ENCODE assay signal across 20 mouse cellular contexts in genomic region chr13:52116241-52116640, GRCm38 (mm10).
DNase-seq lines count a peak whose midpoint lies in the region; ATAC-seq and TF ChIP-seq lines count a peak whose summit lies in the region.
"Had no signal": no experiment of that assay in that cellular context is flagged by ENCODE, and none has a peak within 500 bp of the region (broad histone marks: within the 10 kb centered on the region; RNA-seq: fewer than 3 reads in every experiment).

No protein-coding gene starts in this region.

- no peaks in the 10 kb centered on the region for H3K27me3 ChIP-seq in hindbrain, postnatal 0 days (ENCODE audit: insufficient read depth, low read length)
- peaks cover 23% of the 10 kb centered on the region for H3K27me3 ChIP-seq in hindbrain, embryonic 13.5 days
- H3K27me3 ChIP-seq in midbrain, embryonic 14.5 days (ENCODE audit: control insufficient read depth, insufficient read depth, low read length) = no peaks in the 10 kb centered on the region
- peaks cover 16% of the 10 kb centered on the region for H3K27me3 ChIP-seq in midbrain, embryonic 13.5 days
- no peaks in the 10 kb centered on the region for H3K27me3 ChIP-seq in embryonic facial prominence, embryonic 14.5 days (replicated peaks; ENCODE audit: control insufficient read depth, insufficient read depth, low read length)
- H3K27me3 ChIP-seq: CH12.LX; forebrain, embryonic 15.5 days; hindbrain, embryonic 15.5 days had no signal

- peaks cover 17% of the 10 kb centered on the region for H3K4me1 ChIP-seq in hindbrain, postnatal 0 days (ENCODE audit: insufficient read depth, low read length)
- peaks cover 26% of the 10 kb centered on the region for H3K4me1 ChIP-seq in hindbrain, embryonic 13.5 days (replicated peaks)
- no peaks in the 10 kb centered on the region; the same call in 1 of the 2 replicates for H3K4me1 ChIP-seq in midbrain, embryonic 14.5 days (ENCODE audit: control insufficient read depth, insufficient read depth, low read length)
- H3K4me1 ChIP-seq in midbrain, embryonic 13.5 days (replicated peaks) = peaks cover 7% of the 10 kb centered on the region; the same call in 1 of the 2 replicates
- peaks cover 10% of the 10 kb centered on the region for H3K4me1 ChIP-seq in embryonic facial prominence, embryonic 14.5 days (ENCODE audit: control insufficient read depth, insufficient read depth, low read length)

- 36% methylated on average over 4 of the region's 4 CpGs for WGBS in hindbrain, postnatal 0 days
- 54% methylated on average over 4 of the region's 4 CpGs for WGBS in hindbrain, embryonic 13.5 days
- WGBS in midbrain, embryonic 14.5 days = 62% methylated on average over 4 of the region's 4 CpGs
- 78% methylated on average over 4 of the region's 4 CpGs for WGBS in midbrain, embryonic 13.5 days
- WGBS in embryonic facial prominence, embryonic 14.5 days = 43% methylated on average over 4 of the region's 4 CpGs

- no peaks in the 10 kb centered on the region for H3K9me3 ChIP-seq in hindbrain, postnatal 0 days (ENCODE audit: low read length)
- H3K9me3 ChIP-seq in hindbrain, embryonic 13.5 days = no peaks in the 10 kb centered on the region
- no peaks in the 10 kb centered on the region for H3K9me3 ChIP-seq in midbrain, embryonic 14.5 days (ENCODE audit: control insufficient read depth, low read length)
- no peaks in the 10 kb centered on the region for H3K9me3 ChIP-seq in midbrain, embryonic 13.5 days
- H3K9me3 ChIP-seq in embryonic facial prominence, embryonic 14.5 days (ENCODE audit: control insufficient read depth, low read length) = no peaks in the 10 kb centered on the region
- H3K9me3 ChIP-seq: forebrain, embryonic 15.5 days; heart, embryonic 15.5 days; hindbrain, embryonic 15.5 days had no signal

- no peak for TF ChIP-seq CTCF in hindbrain, postnatal 0 days (IDR thresholded peaks at IDR 0.05; ENCODE audit: low read depth)

- no peak for ATAC-seq in hindbrain, postnatal 0 days
- no peak for ATAC-seq in hindbrain, embryonic 13.5 days (ENCODE audit: low FRiP score)
- no peak for ATAC-seq in midbrain, embryonic 14.5 days (ENCODE audit: low FRiP score, low TSS enrichment)
- ATAC-seq in midbrain, embryonic 13.5 days = no peak
- ATAC-seq in embryonic facial prominence, embryonic 14.5 days (ENCODE audit: low read depth) = no peak
- ATAC-seq in frontal cortex, adult (ENCODE audit: low TSS enrichment) = no peak
- ATAC-seq: forebrain, embryonic 15.5 days; inflammation-experienced regulatory T-cells, adult 6 months had no signal

- H3K4me3 ChIP-seq in hindbrain, postnatal 0 days (ENCODE audit: low read length) = no peak overlapping the region
- H3K4me3 ChIP-seq in hindbrain, embryonic 13.5 days = no peak overlapping the region
- H3K4me3 ChIP-seq in midbrain, embryonic 14.5 days (replicated peaks; ENCODE audit: low read depth, low read length) = no peak overlapping the region
- no peak overlapping the region for H3K4me3 ChIP-seq in midbrain, embryonic 13.5 days (replicated peaks)
- no peak overlapping the region for H3K4me3 ChIP-seq in embryonic facial prominence, embryonic 14.5 days (ENCODE audit: low read depth, low read length)
- H3K4me3 ChIP-seq: forebrain, embryonic 15.5 days; heart, embryonic 15.5 days; hindbrain, embryonic 10.5 days; hindbrain, embryonic 15.5 days had no signal

- intact Hi-C loops in left cerebral cortex, postnatal 4 days (cut with DNase I) = no loop called here

- no peak overlapping the region for H3K27ac ChIP-seq in hindbrain, postnatal 0 days
- H3K27ac ChIP-seq in hindbrain, embryonic 13.5 days = no peak overlapping the region
- 0 out of 2 replicates have a peak overlapping the region, but pooled peaks have one; percentile 26 for H3K27ac ChIP-seq in midbrain, embryonic 14.5 days (replicated peaks; ENCODE audit: low read depth, low read length)
- H3K27ac ChIP-seq in midbrain, embryonic 13.5 days = no peak overlapping the region
- no peak overlapping the region for H3K27ac ChIP-seq in embryonic facial prominence, embryonic 14.5 days (replicated peaks; ENCODE audit: low read depth, low read length)
- H3K27ac ChIP-seq: forebrain, embryonic 15.5 days; heart, embryonic 15.5 days; hindbrain, embryonic 10.5 days; hindbrain, embryonic 15.5 days had no signal

- DNase-seq in hindbrain, postnatal 0 days (ENCODE audit: low spot score) = peak; percentile 32
- peak; percentile 15 for DNase-seq in midbrain, embryonic 14.5 days
- peak; percentile 35 for DNase-seq in embryonic facial prominence, embryonic 14.5 days (ENCODE audit: low spot score)
- DNase-seq in left cerebral cortex, postnatal 4 days = no peak
- DNase-seq in layer of hippocampus, postnatal 10 days (ENCODE audit: low spot score in 2 of 2) = no peak
- DNase-seq: adrenal gland, adult 8-10 months; cerebellum, adult 11-12 months; cerebellum, adult 9-10 months; cerebellum, postnatal 36 days; gastrocnemius, postnatal 10 days had no signal

- no peak overlapping the region for H3K9ac ChIP-seq in hindbrain, postnatal 0 days (replicated peaks; ENCODE audit: low read length)
- H3K9ac ChIP-seq in hindbrain, embryonic 13.5 days = no peak overlapping the region
- no peak overlapping the region for H3K9ac ChIP-seq in midbrain, embryonic 14.5 days (replicated peaks; ENCODE audit: low read length)
- H3K9ac ChIP-seq in midbrain, embryonic 13.5 days (replicated peaks) = no peak overlapping the region
- H3K9ac ChIP-seq in embryonic facial prominence, embryonic 14.5 days (ENCODE audit: low read depth, low read length) = no peak overlapping the region
- H3K9ac ChIP-seq: forebrain, embryonic 15.5 days; heart, embryonic 15.5 days; hindbrain, embryonic 15.5 days had no signal

- H3K4me2 ChIP-seq in hindbrain, postnatal 0 days (ENCODE audit: low read depth, low read length) = no peak overlapping the region
- H3K4me2 ChIP-seq in hindbrain, embryonic 13.5 days = no peak overlapping the region
- no peak overlapping the region for H3K4me2 ChIP-seq in midbrain, embryonic 14.5 days (ENCODE audit: low read length)
- no peak overlapping the region for H3K4me2 ChIP-seq in midbrain, embryonic 13.5 days (replicated peaks)
- no peak overlapping the region for H3K4me2 ChIP-seq in embryonic facial prominence, embryonic 14.5 days (ENCODE audit: low read depth, low read length)
- H3K4me2 ChIP-seq: forebrain, embryonic 15.5 days; heart, embryonic 11.5 days; heart, embryonic 15.5 days; hindbrain, embryonic 15.5 days had no signal

- no peaks in the 10 kb centered on the region for H3K36me3 ChIP-seq in hindbrain, postnatal 0 days (ENCODE audit: insufficient read depth, low read length)
- H3K36me3 ChIP-seq in hindbrain, embryonic 13.5 days = no peaks in the 10 kb centered on the region
- H3K36me3 ChIP-seq in midbrain, embryonic 14.5 days (ENCODE audit: control insufficient read depth, insufficient read depth, low read length) = no peaks in the 10 kb centered on the region
- no peaks in the 10 kb centered on the region for H3K36me3 ChIP-seq in midbrain, embryonic 13.5 days
- H3K36me3 ChIP-seq in embryonic facial prominence, embryonic 14.5 days (ENCODE audit: control insufficient read depth, insufficient read depth, low read length) = no peaks in the 10 kb centered on the region
- H3K36me3 ChIP-seq: forebrain, embryonic 15.5 days; heart, embryonic 15.5 days; hindbrain, embryonic 10.5 days; hindbrain, embryonic 15.5 days had no signal

Comparison
In these comparisons a context has a peak if more than half of its experiments do, and no peak if none do; other contexts are left out.
1. DNase-seq: peak in hindbrain, postnatal 0 days (single experiment), midbrain, embryonic 14.5 days (single experiment) and embryonic facial prominence, embryonic 14.5 days (single experiment); none in left cerebral cortex, postnatal 4 days (single experiment) and layer of hippocampus, postnatal 10 days (0 of 2).